ENCODE assay signal across 13 mouse cellular contexts in the genomic region with DNA sequence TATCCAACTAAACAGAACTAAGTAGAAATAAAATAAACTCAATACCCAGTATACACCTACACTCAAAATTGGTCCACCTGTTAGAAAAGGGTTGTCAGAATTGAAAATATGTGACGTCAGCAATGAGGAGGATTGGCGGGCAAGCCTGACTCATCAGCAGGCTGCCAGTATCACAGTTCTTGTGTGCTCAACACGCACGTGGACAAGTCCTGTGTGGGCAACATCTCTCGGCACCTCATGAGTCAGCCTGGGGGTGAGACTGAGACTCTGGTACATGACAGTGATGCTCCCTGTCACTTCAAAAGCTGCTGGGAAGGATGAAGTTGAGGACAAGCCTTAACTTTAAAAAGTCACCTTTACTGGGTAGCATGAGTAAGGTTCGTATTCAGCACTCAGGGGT.
"Had no signal": no experiment of that assay in that cellular context is flagged by ENCODE, and none has a peak within 500 bp of the region (broad histone marks: within the 10 kb centered on the region; RNA-seq: fewer than 3 reads in every experiment).

No protein-coding gene starts in this region.

- DNase-seq: forebrain, postnatal 0 days; gastrocnemius, postnatal 14 days; gastrocnemius, postnatal 36 days; heart, adult 11 months; heart, adult 2 months; heart, postnatal 14 days; heart, postnatal 36 days; kidney, adult 11 months; kidney, adult 2 months; kidney, adult 9 months; kidney, postnatal 25 days; kidney, postnatal 4 days; liver had no signal
